Mouse (Mus musculus) lung, postnatal 0 days (tissue): ENCODE measurements around the gene Mylpf.

Experiments used
- CTCF ChIP-seq: IDR thresholded peaks from 2 replicates; pipeline ENCODE4 v1.5.1; 2016; ENCODE audit warnings: antibody characterized with exemption, mild to moderate bottlenecking
- EP300 ChIP-seq: IDR thresholded peaks from 2 replicates; pipeline ENCODE4 v1.6.1; 2016; ENCODE audit warnings: antibody characterized with exemption, mild to moderate bottlenecking, control low read depth

DNA sequence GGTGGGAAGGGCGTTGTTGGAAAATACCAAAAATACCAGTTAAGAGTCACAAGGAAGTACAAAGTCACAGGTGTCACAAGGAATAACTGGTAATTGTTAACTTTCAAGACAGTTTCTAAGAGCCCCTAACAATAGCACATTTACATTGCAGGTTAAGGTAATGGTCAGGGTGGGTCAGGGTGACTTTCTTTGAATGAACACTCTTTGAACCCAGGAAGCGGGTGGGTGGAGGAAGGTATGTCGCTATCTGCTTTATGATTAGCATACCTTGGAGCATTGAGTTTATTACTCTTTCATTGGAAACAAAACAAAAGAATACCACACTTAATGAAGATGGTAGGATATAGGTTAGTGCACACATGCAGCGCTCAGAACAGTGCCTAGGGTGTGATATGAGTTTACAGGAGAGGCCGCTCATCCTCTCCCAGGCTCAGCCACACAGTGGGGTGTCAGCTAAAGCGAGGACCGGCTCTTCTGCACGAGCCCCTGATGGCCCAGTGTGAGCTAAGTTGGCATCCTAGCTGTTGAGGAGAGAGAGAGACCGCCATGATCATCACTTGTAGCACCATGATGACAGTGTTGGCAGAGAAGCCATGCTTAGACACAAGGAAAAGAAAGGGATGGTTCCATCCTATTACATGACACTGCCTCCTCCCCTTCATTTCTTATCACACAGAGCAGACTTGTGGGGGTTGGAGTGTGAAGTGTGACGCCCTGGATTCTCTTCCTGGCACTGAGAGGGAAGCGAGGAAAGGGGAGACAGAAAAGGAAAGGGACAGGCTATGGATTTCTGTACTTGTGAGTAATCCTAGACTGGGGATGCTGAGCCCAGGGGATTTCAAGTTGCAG, 16.7 kb downstream of the Mylpf start:
- no peak for TF ChIP-seq EP300
- no peak for TF ChIP-seq CTCF
